Mouse (Mus musculus): ENCODE data around the gene Ift52. TPM values are rescaled to one million over a fixed set of nuclear protein-coding genes. Genes with fewer than 3 reads are reported as not detected.
"Not testable (repeated sequence)": the region's sequence is repeated elsewhere in the genome, so short reads cannot be mapped to it uniquely, and the experiment has no call there.

Gene Ift52
- polyA plus RNA-seq, 1 experiment from 2014 or later = 32.7 TPM

- Histone ChIP-seq H3K9ac (replicated peaks) (no peak overlapping the region), H3K27ac (replicated peaks) (no peak overlapping the region), H3K36me3 (peaks cover 85% of the 10 kb centered on the region), H3K9me3 (replicated peaks) (no peaks in the 10 kb centered on the region), H3K27me3 (replicated peaks) (no peaks in the 10 kb centered on the region), H3K4me3 (replicated peaks) (no peak overlapping the region), H3K4me2 (no peak overlapping the region), H3K4me1 (no peaks in the 10 kb centered on the region)
- 93% methylated on average over 7 of the region's 7 CpGs for WGBS
- no peak for ATAC-seq (ENCODE audit: low FRiP score)
These were observed 22.8 kb downstream of the Ift52 start for GRCm38 (mm10) chr2:163039940-163040339.

- WGBS = 4% methylated on average over 10 of the region's 10 CpGs
- Histone ChIP-seq H3K27ac (replicated peaks) (no peak overlapping the region), H3K9me3 (replicated peaks) (no peaks in the 10 kb centered on the region), H3K36me3 (peaks cover 38% of the 10 kb centered on the region), H3K4me2 (peak overlapping the region; percentile 63), H3K27me3 (replicated peaks) (no peaks in the 10 kb centered on the region), H3K4me3 (replicated peaks) (peak overlapping the region; percentile 33), H3K4me1 (peaks cover 2% of the 10 kb centered on the region; the same call in 1 of the 2 replicates), H3K9ac (replicated peaks) (0 out of 2 replicates have a peak overlapping the region, but pooled peaks have one; percentile 30)
- peak; percentile 63; the same call in 1 of the 2 replicates for ATAC-seq (ENCODE audit: low FRiP score)
These were observed 31.0 kb downstream of the Ift52 start for GRCm38 (mm10) chr2:163048125-163048524.

- no peak overlapping the region for H3K9ac ChIP-seq (replicated peaks)
- H3K4me3 ChIP-seq (replicated peaks) = no peak overlapping the region
- no peak for ATAC-seq (ENCODE audit: low FRiP score)
- H3K9me3 ChIP-seq (replicated peaks) = no peaks in the 10 kb centered on the region
- WGBS = 93% methylated on average over 2 of the region's 2 CpGs
- no peak overlapping the region for H3K4me2 ChIP-seq
- H3K27me3 ChIP-seq (replicated peaks) = no peaks in the 10 kb centered on the region
- no peak overlapping the region for H3K27ac ChIP-seq (replicated peaks)
- peaks cover 29% of the 10 kb centered on the region for H3K36me3 ChIP-seq
- peaks cover 9% of the 10 kb centered on the region for H3K4me1 ChIP-seq
These were observed 32.0 kb downstream of the Ift52 start for GRCm38 (mm10) chr2:163049116-163049515.

GRCm38 (mm10) chr2:163051691-163052090 lies 34.5 kb downstream of the Ift52 start:
- H3K4me1 ChIP-seq = peaks cover 21% of the 10 kb centered on the region
- H3K4me3 ChIP-seq (replicated peaks) = no peak overlapping the region
- no peak overlapping the region for H3K27ac ChIP-seq (replicated peaks)
- no peak overlapping the region for H3K4me2 ChIP-seq
- WGBS = 73% methylated on average over 1 of the region's 1 CpGs
- no peak for ATAC-seq (ENCODE audit: low FRiP score)
- H3K9me3 ChIP-seq (replicated peaks) = no peaks in the 10 kb centered on the region
- H3K27me3 ChIP-seq (replicated peaks) = peaks cover 15% of the 10 kb centered on the region
- peaks cover 8% of the 10 kb centered on the region; the same call in 1 of the 2 replicates for H3K36me3 ChIP-seq
- H3K9ac ChIP-seq (replicated peaks) = no peak overlapping the region

GRCm38 (mm10) chr2:163052101-163052500 lies 34.9 kb downstream of the Ift52 start:
- no peak overlapping the region for H3K9ac ChIP-seq (replicated peaks)
- H3K9me3 ChIP-seq (replicated peaks) = no peaks in the 10 kb centered on the region
- WGBS = 41% methylated on average over 4 of the region's 4 CpGs
- ATAC-seq (ENCODE audit: low FRiP score) = no peak
- no peak overlapping the region for H3K4me2 ChIP-seq
- peaks cover 15% of the 10 kb centered on the region for H3K27me3 ChIP-seq (replicated peaks)
- H3K36me3 ChIP-seq = peaks cover 4% of the 10 kb centered on the region; the same call in 1 of the 2 replicates
- peaks cover 21% of the 10 kb centered on the region for H3K4me1 ChIP-seq
- no peak overlapping the region for H3K4me3 ChIP-seq (replicated peaks)
- no peak overlapping the region for H3K27ac ChIP-seq (replicated peaks)

- H3K36me3 ChIP-seq = no peaks in the 10 kb centered on the region
- no peak overlapping the region for H3K27ac ChIP-seq (replicated peaks)
- H3K27me3 ChIP-seq (replicated peaks) = peaks cover 15% of the 10 kb centered on the region
- WGBS = 53% methylated on average over 4 of the region's 4 CpGs
- H3K9ac ChIP-seq (replicated peaks) = no peak overlapping the region
- H3K4me3 ChIP-seq (replicated peaks) = no peak overlapping the region
- H3K4me1 ChIP-seq = peaks cover 21% of the 10 kb centered on the region
- no peaks in the 10 kb centered on the region for H3K9me3 ChIP-seq (replicated peaks)
- no peak for ATAC-seq (ENCODE audit: low FRiP score)
- no peak overlapping the region for H3K4me2 ChIP-seq
These were observed 35.7 kb downstream of the Ift52 start for GRCm38 (mm10) chr2:163052826-163053225.

- Histone ChIP-seq H3K9me3 (replicated peaks) (no peaks in the 10 kb centered on the region), H3K36me3 (no peaks in the 10 kb centered on the region), H3K4me2 (peak within 1 kb of the TSS; percentile 100), H3K4me3 (replicated peaks) (peak within 1 kb of the TSS; percentile 61), H3K4me1 (peaks cover 19% of the 10 kb centered on the region), H3K27me3 (replicated peaks) (peaks cover 15% of the 10 kb centered on the region), H3K9ac (replicated peaks) (peak within 1 kb of the TSS; percentile 32; the same call in 1 of the 2 replicates), H3K27ac (replicated peaks) (no peak within 1 kb of the TSS)
- WGBS = under 1% methylated on average over 48 of the region's 48 CpGs
- ATAC-seq (ENCODE audit: low FRiP score) = peak; percentile 99
These were observed 37.2 kb downstream of the Ift52 start, which contains the start of gene Mybl2 for GRCm38 (mm10) chr2:163054335-163054840. Mybl2 (plus strand) TSS chr2:163054687.

DNA sequence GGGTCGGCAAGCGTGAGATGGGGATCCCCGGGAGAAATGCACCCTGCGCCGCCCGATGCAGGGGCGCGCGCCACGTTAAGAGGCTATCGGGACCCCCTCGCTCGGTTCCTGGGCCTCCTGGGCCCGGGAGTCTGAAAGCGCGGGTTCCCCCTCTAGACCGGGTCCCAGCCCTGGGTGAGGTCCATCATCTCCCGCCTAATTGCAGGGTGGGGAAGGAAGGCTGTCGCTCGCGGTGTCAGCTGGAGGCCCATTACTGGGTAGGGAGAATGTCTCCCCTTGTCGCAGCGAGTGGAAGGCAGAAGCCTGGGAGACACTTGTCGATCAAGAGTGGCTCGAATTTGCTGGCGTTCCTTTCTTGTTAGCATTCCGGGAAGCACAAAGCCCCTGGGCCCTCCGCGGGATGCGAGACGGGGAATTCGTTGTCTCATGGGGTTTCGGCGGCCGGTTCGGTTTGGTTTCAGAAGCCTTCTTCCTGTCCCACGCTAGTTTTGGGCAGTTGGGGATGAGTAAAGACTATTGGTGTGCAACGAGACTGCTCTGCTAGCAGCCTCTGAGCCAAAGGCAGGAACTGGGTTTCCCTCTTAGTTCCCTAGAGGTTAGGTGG lies 37.8 kb downstream of the Ift52 start:
- no peak for ATAC-seq (ENCODE audit: low FRiP score)
- Histone ChIP-seq H3K9ac (replicated peaks) (peak overlapping the region; percentile 32; the same call in 1 of the 2 replicates), H3K27ac (replicated peaks) (no peak overlapping the region), H3K4me1 (peaks cover 19% of the 10 kb centered on the region), H3K27me3 (replicated peaks) (peaks cover 15% of the 10 kb centered on the region), H3K36me3 (no peaks in the 10 kb centered on the region), H3K9me3 (replicated peaks) (no peaks in the 10 kb centered on the region), H3K4me3 (replicated peaks) (peak overlapping the region; percentile 61), H3K4me2 (peak overlapping the region; percentile 100)
- under 1% methylated on average over 38 of the region's 38 CpGs for WGBS

DNA sequence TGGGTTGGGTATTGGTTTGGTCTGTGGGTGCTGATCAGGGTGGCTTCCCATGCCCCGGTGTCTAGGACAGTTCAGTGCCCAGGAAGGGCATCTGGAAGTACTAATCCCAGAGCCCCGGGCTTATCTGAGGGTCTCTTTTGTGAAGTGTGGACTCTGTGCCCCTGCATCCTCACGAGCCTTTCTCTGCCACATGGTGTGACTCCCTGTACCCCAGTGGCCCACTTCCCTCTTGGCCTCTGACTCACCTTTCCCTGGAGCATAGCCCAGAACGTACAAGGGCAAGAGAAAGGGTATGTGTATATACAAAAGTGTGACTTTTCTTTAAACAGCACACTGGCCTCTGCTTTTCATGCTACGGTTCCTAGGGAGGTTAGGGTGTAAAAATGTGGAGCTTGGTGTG lies 38.6 kb downstream of the Ift52 start:
- 32% methylated on average over 5 of the region's 5 CpGs for WGBS
- H3K4me3 ChIP-seq (replicated peaks) = peak overlapping the region; percentile 61; the same call in 1 of the 2 replicates
- H3K9me3 ChIP-seq (replicated peaks) = no peaks in the 10 kb centered on the region
- no peak overlapping the region for H3K9ac ChIP-seq (replicated peaks)
- peaks cover 19% of the 10 kb centered on the region for H3K4me1 ChIP-seq
- H3K27ac ChIP-seq (replicated peaks) = no peak overlapping the region
- peaks cover 15% of the 10 kb centered on the region for H3K27me3 ChIP-seq (replicated peaks)
- peak overlapping the region; percentile 100 for H3K4me2 ChIP-seq
- no peaks in the 10 kb centered on the region for H3K36me3 ChIP-seq
- ATAC-seq (ENCODE audit: low FRiP score) = no peak

GRCm38 (mm10) chr2:163056584-163056983 lies 39.4 kb downstream of the Ift52 start:
- Histone ChIP-seq H3K27me3 (replicated peaks) (peaks cover 15% of the 10 kb centered on the region), H3K27ac (replicated peaks) (no peak overlapping the region), H3K4me3 (replicated peaks) (no peak overlapping the region), H3K4me1 (peaks cover 19% of the 10 kb centered on the region), H3K9ac (replicated peaks) (no peak overlapping the region), H3K4me2 (no peak overlapping the region), H3K9me3 (replicated peaks) (no peaks in the 10 kb centered on the region), H3K36me3 (no peaks in the 10 kb centered on the region)
- WGBS = 89% methylated on average over 9 of the region's 9 CpGs
- ATAC-seq (ENCODE audit: low FRiP score) = no peak

GRCm38 (mm10) chr2:163058981-163059380 lies 41.8 kb downstream of the Ift52 start:
- Histone ChIP-seq H3K4me1 (peaks cover 14% of the 10 kb centered on the region), H3K27me3 (replicated peaks) (peaks cover 15% of the 10 kb centered on the region)
- not testable (repeated sequence) for H3K9me3 ChIP-seq (replicated peaks); ATAC-seq (ENCODE audit: low FRiP score); H3K36me3 ChIP-seq; H3K4me3 ChIP-seq (replicated peaks); H3K27ac ChIP-seq (replicated peaks); H3K9ac ChIP-seq (replicated peaks); H3K4me2 ChIP-seq
- WGBS = 97% methylated on average over 6 of the region's 7 CpGs

GRCm38 (mm10) chr2:163060630-163061029 lies 43.5 kb downstream of the Ift52 start:
- peaks cover 3% of the 10 kb centered on the region for H3K27me3 ChIP-seq (replicated peaks)
- ATAC-seq (ENCODE audit: low FRiP score) = no peak
- no peaks in the 10 kb centered on the region for H3K4me1 ChIP-seq
- no peak overlapping the region for H3K4me2 ChIP-seq
- no peak overlapping the region for H3K4me3 ChIP-seq (replicated peaks)
- no peaks in the 10 kb centered on the region for H3K36me3 ChIP-seq
- 91% methylated on average over 6 of the region's 6 CpGs for WGBS
- no peaks in the 10 kb centered on the region for H3K9me3 ChIP-seq (replicated peaks)
- no peak overlapping the region for H3K27ac ChIP-seq (replicated peaks)
- H3K9ac ChIP-seq (replicated peaks) = no peak overlapping the region

All from neural tube, embryonic 15.5 days (tissue).